Mouse (Mus musculus): ENCODE measurements around the gene Clec10a.
"Not testable (repeated sequence)": the region's sequence is repeated elsewhere in the genome, so short reads cannot be mapped to it uniquely, and the experiment has no call there.

GRCm38 (mm10) chr11:70135925-70136324 lies 20.1 kb upstream of the Clec10a start:
- not testable (repeated sequence) for TF ChIP-seq POLR2A (IDR thresholded peaks at IDR 0.05; ENCODE audit: control insufficient read depth, low read depth, low read length); CTCF (IDR thresholded peaks at IDR 0.05; ENCODE audit: control insufficient read depth, insufficient read depth, insufficient replicate concordance, low read depth, low read length)
